Mouse (Mus musculus) testis, adult 2 months (tissue): Measurements from ENCODE around the gene Plxna4.

Source experiments
- CTCF ChIP-seq: fragments of 200-500 bp; IDR thresholded peaks from 2 replicates; pipeline ENCODE4 v1.5.1; 2012; ENCODE audit warnings: low read depth, mild to moderate bottlenecking, inconsistent platforms, low read length, moderate library complexity; ENCODE audit not compliant: control insufficient read depth, insufficient read depth, insufficient replicate concordance
- POLR2A ChIP-seq: fragments of 200-500 bp; IDR thresholded peaks from 2 replicates; pipeline ENCODE4 v1.6.1; 2012; ENCODE audit warnings: low read depth, mild to moderate bottlenecking, inconsistent platforms, low read length, moderate library complexity; ENCODE audit not compliant: control insufficient read depth

- TF ChIP-seq CTCF = no peak
- no peak for TF ChIP-seq POLR2A
These were observed 73.9 kb downstream of the Plxna4 start for GRCm38 (mm10) chr6:32514096-32514495.
